Mouse (Mus musculus) G1E-ER4 (cell line): Measurements from ENCODE around the gene Ccdc24. TPM values are rescaled to one million over a fixed set of nuclear protein-coding genes. Genes with fewer than 3 reads are reported as not detected.

Experiments used
- GATA1 ChIP-seq: IDR thresholded peaks from one replicate; pipeline ENCODE4 v1.8.0; 2012; ENCODE audit warnings: low read length, inconsistent platforms
- polyA plus RNA-seq: library from polyadenylated mRNA; stranded (reverse); fragments of >175 nt; gene quantifications from 2 replicates; pipeline ENCODE4 v1.2.3, GENCODE M21; 2012

Ccdc24 gene
- polyA plus RNA-seq, result 0.12 TPM in 1 of 2 replicates, not detected in the other

GRCm38 (mm10) chr4:117872471-117872886, at the start of gene Ccdc24:
Gene Ccdc24 (minus strand): TSS chr4:117872557.
- TF ChIP-seq GATA1, result no peak

GRCm38 (mm10) chr4:117921358-117921757, 49.0 kb upstream of the Ccdc24 start:
- peak; percentile 55 for TF ChIP-seq GATA1

GRCm38 (mm10) chr4:117918762-117919161, 46.4 kb upstream of the Ccdc24 start:
- TF ChIP-seq GATA1, result no peak

GRCm38 (mm10) chr4:117918261-117918660, 45.9 kb upstream of the Ccdc24 start:
- no peak for TF ChIP-seq GATA1

GRCm38 (mm10) chr4:117917847-117918246, 45.5 kb upstream of the Ccdc24 start:
- TF ChIP-seq GATA1, result no peak

GRCm38 (mm10) chr4:117917402-117917801, 45.0 kb upstream of the Ccdc24 start:
- TF ChIP-seq GATA1, result no peak

GRCm38 (mm10) chr4:117916386-117916785, 44.0 kb upstream of the Ccdc24 start:
- no peak for TF ChIP-seq GATA1

GRCm38 (mm10) chr4:117915489-117916105, 43.2 kb upstream of the Ccdc24 start:
- no peak for TF ChIP-seq GATA1

GRCm38 (mm10) chr4:117914591-117915442, 42.5 kb upstream of the Ccdc24 start, which contains the start of gene Ipo13:
Gene Ipo13 (minus strand): TSS chr4:117914999.
- no peak for TF ChIP-seq GATA1

- no peak for TF ChIP-seq GATA1
Measured at GRCm38 (mm10) chr4:117914031-117914430, 41.7 kb upstream of the Ccdc24 start.

- no peak for TF ChIP-seq GATA1
Measured at GRCm38 (mm10) chr4:117913421-117913820, 41.1 kb upstream of the Ccdc24 start.

- no peak for TF ChIP-seq GATA1
Measured at GRCm38 (mm10) chr4:117912685-117913273, 40.4 kb upstream of the Ccdc24 start.

- no peak for TF ChIP-seq GATA1
Measured at GRCm38 (mm10) chr4:117912131-117912561, 39.8 kb upstream of the Ccdc24 start.

GRCm38 (mm10) chr4:117908834-117909453, 36.6 kb upstream of the Ccdc24 start:
- no peak for TF ChIP-seq GATA1

GRCm38 (mm10) chr4:117906196-117906595, 33.8 kb upstream of the Ccdc24 start:
- TF ChIP-seq GATA1, result no peak

GRCm38 (mm10) chr4:117904761-117905160, 32.4 kb upstream of the Ccdc24 start:
- no peak for TF ChIP-seq GATA1
